Mouse (Mus musculus) c-Kit-positive CD71-negative TER-119-negative erythroid progenitor cells, embryonic 14.5 days (primary cell): ENCODE measurements around the gene Cacna1c.

Experiments used
- DNase-seq: peaks from one replicate; pipeline ENCODE4 v3.0.0-alpha.2; 2013; ENCODE audit warnings: low read depth

Gene Cacna1c

GRCm38 (mm10) chr6:118955777-118956176, 240.4 kb downstream of the Cacna1c start:
- no peak for DNase-seq

GRCm38 (mm10) chr6:118954988-118955554, 241.1 kb downstream of the Cacna1c start:
- no peak for DNase-seq

GRCm38 (mm10) chr6:118952377-118952776, 243.8 kb downstream of the Cacna1c start:
- DNase-seq, result no peak

- no peak for DNase-seq
These were observed 246.0 kb downstream of the Cacna1c start for GRCm38 (mm10) chr6:118950190-118950589.

GRCm38 (mm10) chr6:118947286-118947685, 248.9 kb downstream of the Cacna1c start:
- no peak for DNase-seq

GRCm38 (mm10) chr6:118946660-118947059, 249.6 kb downstream of the Cacna1c start:
- DNase-seq, result no peak

GRCm38 (mm10) chr6:118944093-118944492, 252.1 kb downstream of the Cacna1c start:
- DNase-seq, result no peak

- DNase-seq, result no peak
These were observed 254.4 kb downstream of the Cacna1c start for GRCm38 (mm10) chr6:118941816-118942215.

GRCm38 (mm10) chr6:118941036-118941435, 255.2 kb downstream of the Cacna1c start:
- no peak for DNase-seq

- DNase-seq, result no peak
These were observed 256.6 kb downstream of the Cacna1c start for GRCm38 (mm10) chr6:118939626-118940025.

GRCm38 (mm10) chr6:118938386-118939096, 257.7 kb downstream of the Cacna1c start:
- no peak for DNase-seq

GRCm38 (mm10) chr6:118937536-118937935, 258.7 kb downstream of the Cacna1c start:
- no peak for DNase-seq

GRCm38 (mm10) chr6:118935520-118936415, 260.4 kb downstream of the Cacna1c start:
- no peak for DNase-seq

- no peak for DNase-seq
These were observed 261.8 kb downstream of the Cacna1c start for GRCm38 (mm10) chr6:118934243-118934902.

GRCm38 (mm10) chr6:118933017-118933594, 263.1 kb downstream of the Cacna1c start:
- DNase-seq, result no peak

GRCm38 (mm10) chr6:118932002-118932700, 264.1 kb downstream of the Cacna1c start:
- DNase-seq, result no peak

GRCm38 (mm10) chr6:118926669-118927068, 269.5 kb downstream of the Cacna1c start:
- no peak for DNase-seq

GRCm38 (mm10) chr6:118924426-118924825, 271.8 kb downstream of the Cacna1c start:
- no peak for DNase-seq

GRCm38 (mm10) chr6:118923926-118924325, 272.3 kb downstream of the Cacna1c start:
- no peak for DNase-seq

- DNase-seq, result no peak
These were observed 273.0 kb downstream of the Cacna1c start for GRCm38 (mm10) chr6:118923212-118923577.
